Mouse (Mus musculus) frontal cortex, postnatal 25 days (tissue): Measurements from ENCODE around the gene Hist1h2ai.
"Not testable (repeated sequence)": the region's sequence is repeated elsewhere in the genome, so short reads cannot be mapped to it uniquely, and the experiment has no call there.

Experiments
- DNase-seq, 2 experiments: peaks; one replicate each; pipeline ENCODE4 v3.0.0; 2022; ENCODE audit warnings: low spot score in 2 of 2

Gene Hist1h2ai

DNA sequence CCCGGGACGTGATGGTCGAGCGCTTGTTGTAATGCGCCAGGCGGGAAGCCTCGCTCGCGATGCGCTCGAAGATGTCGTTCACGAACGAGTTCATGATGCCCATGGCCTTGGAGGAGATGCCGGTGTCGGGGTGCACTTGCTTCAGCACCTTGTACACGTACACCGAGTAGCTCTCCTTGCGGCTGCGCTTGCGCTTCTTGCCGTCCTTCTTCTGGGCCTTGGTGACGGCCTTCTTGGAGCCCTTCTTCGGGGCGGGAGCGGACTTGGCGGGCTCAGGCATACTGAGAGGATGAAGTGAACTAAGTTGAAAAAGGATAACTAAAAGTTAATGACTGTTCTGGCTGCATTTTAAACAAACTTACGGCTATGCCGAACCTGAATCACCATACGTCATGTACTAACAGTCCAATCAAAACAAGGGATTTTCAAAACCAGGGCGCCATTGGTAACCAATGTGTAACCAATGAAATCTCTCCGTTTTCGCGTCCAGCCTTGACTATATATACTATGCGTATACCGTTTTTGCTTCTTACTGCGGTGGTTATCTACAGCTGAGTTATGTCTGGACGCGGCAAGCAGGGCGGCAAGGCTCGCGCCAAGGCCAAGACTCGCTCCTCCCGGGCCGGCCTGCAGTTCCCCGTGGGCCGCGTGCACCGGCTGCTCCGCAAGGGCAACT is at the start of gene Hist1h2ai, which contains the start of gene Hist1h2bl:
Gene Hist1h2ai, plus strand, starts transcription at position 559 of the 676 bp plus-strand sequence.
Gene Hist1h2bl, minus strand, starts transcription at position 280 of the 676 bp plus-strand sequence.
- peak; percentile 57 to 79 for DNase-seq

DNA sequence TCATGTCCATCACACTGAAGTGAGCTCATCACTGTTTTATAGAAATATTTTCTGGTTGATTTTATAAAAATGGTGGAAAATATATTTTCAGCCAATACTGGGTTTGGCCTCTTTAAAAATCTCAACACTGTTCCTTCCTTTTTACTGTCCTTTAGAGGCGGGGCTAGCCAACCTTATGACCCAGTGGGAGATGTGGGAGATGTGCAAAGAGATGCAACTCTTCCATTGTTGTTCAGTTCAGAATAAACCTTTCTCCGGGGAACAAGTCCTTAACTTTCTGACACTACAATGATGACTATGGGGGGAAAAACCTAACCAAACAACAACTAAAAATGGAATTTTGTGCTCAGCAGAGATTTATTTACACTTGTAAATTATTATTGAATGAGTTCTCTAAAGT is 38.9 kb upstream of the Hist1h2ai start, which contains the start of gene Olfr1360:
Gene Olfr1360, minus strand, starts transcription at position 101 of the 400 bp plus-strand sequence.
- DNase-seq: no peak

DNA sequence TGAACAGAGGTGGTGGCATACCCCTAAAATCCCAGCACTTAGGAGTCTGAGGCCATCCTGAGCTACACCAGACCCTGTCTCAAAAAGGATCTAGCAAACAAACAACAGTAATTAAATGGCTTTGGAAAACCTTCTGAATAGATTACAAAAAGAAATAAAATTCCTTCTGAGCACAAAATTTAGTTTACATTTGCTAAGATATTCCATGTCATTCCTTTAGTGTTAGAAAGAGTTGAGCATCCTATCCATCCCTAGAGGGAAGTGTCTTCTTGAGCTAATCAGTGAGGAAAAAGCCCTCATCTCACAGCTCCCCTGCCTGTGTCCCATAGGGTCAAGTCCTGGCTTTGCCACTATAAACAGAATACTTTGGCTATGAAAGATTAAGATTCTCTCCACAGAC is 18.4 kb upstream of the Hist1h2ai start, which contains the start of gene Olfr1359:
Gene Olfr1359, plus strand, starts transcription at position 301 of the 400 bp plus-strand sequence.
- DNase-seq: no peak

DNA sequence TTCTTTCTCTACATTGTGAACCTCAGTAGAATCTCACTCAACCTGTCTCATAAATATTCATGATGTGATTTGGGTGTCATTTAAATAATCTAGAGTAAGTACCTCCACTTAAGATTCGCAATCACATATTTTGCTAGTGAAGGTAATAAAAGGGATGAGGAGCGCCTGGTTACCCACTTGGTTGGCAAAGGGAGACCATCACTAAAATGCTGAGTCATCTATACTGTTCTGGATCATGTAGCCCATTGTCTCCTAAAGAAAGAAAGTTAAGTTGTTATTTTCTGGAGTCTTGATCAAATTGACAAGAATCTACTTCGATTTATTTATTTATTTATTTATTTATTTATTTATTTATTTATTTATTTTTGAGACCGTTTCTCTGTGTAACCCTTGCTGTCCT is 9.6 kb upstream of the Hist1h2ai start:
- DNase-seq: no peak

DNA sequence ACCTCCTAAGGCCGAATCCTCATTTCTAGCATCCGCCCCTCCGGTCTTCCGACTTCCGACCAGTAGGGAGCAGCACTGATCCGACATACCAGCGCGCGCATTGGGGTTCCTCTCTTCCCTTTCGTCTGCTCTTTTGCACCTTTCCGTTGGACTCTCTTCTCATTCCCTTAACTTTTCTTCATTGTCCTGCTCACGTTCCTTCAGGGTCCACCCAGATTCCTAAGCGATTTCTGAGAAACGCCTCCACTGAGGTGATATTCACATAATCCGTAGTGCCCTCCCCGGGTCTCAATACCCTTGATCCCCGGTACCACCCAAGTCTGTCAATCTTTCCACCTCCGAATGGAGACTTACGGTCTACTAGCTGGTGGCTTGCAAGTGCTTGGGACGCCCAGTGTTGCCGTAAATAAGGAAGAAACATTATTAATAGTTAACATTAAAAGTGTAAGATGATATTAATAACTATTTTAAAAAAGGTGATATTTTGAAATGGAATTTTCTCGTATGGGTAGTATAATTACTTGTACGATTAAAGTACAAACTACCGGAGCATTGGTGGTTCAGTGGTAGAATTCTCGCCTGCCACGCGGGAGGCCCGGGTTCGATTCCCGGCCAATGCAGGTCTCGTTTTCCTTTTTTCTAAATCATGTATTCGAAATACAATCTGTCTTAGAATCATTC is 6.1 kb upstream of the Hist1h2ai start:
- peak; percentile 83 to 86 for DNase-seq

DNA sequence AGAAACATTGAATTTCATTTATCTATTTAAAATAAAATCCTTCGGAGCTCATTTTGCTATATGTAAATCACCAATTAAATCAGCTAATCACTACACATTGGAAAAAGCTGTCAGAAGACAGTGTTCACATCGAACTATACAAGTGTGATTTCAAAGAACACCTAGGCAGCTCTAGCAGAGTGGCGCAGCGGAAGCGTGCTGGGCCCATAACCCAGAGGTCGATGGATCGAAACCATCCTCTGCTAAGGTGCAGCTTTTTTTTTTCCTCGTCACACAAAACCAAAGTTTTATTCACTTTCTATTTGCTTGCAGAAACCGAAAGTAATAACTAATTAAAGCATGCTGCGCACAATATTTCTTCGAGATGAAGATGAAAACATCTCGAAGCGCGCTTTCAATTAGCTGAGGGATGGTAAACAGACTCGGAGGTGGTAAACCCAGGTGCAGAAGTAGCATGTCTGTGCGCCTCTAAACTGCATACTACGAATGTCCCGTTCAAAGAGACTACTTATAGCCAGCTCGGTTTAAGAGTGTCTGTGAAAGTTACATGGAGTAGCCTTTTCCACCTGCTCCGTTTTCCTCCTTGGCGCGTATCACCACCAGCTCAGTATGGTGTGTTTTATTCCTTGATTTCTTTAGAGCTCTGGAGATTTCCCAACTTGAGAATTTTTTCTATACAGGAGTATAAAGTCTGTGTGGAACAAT is 5.2 kb upstream of the Hist1h2ai start:
- DNase-seq: peak; percentile 76 to 88

DNA sequence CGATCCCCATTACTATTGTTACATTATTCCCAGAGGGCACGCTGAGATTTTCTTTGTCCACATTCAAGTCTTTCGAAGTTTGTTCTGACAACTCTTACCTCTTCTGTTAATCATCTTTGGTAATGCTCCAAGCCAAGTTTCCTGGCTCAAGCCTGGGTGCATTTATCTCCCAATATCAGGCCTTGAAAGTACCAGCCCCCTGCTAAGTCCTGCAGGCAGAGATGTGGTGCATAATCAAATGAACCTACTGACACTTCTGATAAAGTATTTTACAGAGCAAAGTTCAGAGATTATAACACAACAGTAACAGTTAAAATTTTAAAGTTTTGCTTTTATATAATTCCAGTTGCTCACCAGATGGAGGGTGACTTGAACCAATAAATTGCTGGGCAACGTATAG is 4.5 kb upstream of the Hist1h2ai start:
- DNase-seq: no peak

DNA sequence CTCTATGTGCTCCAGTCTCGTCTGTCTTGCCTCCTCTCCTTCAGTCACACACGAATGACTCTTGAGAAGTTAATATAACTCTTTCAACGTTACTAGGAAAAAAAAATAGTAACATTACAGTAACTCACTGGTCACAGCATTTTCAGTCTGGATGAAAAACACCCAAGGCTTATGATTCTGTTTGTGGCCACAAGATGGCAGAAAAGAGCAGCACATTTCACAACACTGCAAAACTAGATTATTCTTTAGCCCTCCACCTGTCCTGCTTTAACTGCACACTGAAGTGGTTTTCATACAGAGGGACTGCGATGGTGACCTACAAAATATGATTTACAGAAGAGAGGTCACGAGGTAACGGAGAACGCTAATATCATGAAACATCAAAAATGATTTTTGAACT is 1.5 kb upstream of the Hist1h2ai start:
- peak; percentile 45 for DNase-seq

DNA sequence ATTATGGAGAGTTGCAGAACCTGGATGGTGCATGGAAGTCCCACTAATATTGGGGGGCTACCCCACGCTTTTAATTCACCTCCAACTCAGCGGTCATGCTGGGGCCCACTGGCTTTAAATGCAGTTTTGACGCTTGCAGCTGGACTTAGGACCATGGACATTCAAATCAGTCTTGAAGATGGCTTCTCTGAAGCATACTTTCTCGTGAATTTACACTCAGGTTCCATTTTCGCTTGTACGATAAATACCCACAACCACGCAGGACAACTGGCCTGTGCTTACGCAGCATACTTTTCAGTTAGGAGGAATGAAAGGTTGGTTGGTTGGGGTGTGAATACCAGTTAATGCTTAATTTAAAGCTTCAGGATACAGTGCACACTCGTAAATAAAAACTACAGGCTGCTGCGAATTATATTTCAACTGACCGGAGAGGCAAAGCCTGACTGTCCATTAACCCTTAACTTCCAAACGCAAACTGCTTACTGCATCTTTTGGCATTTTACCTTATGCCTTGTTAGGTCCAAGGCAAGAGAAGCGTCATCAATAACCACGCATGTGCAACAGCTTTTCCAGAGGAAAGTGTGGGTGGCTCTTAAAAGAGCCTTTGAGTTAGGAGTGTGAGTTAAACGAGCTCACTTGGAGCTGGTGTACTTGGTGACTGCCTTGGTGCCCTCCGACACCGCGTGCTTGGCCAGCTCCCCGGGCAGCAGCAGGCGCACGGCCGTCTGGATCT is 925 bp upstream of the Hist1h2ai start:
- no peak for DNase-seq

DNA sequence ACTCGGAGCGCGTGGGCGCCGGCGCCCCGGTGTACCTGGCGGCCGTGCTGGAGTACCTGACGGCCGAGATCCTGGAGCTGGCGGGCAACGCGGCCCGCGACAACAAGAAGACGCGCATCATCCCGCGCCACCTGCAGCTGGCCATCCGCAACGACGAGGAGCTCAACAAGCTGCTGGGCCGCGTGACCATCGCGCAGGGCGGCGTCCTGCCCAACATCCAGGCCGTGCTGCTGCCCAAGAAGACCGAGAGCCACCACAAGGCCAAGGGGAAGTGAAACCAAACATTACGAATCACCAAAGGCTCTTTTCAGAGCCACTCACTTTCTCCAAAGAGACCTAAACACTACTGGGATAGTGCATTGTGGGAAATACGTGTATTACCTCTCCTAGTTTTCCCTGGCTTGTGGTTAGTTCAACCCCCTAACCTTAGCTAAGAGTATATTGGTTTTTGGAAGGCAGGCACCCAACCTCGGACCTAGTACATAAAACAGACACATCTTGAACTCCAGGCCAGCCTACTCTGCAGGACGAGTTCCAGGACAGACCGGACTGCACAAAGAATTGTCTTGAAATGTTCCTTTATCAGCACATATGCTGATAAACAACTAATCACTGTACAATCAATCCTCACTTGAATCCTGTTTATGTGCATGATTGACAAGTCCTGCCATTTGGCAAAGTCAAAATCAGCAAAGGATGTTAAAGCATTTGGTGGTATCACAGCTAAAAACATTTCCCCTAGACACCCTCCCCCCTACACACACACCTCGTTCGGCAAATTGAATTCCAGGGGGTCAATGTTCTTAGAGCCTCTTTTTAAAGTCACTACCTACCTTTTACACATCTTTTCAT is 544 bp downstream of the Hist1h2ai start:
- DNase-seq: peak in 1 of 2 experiments; percentile 8

DNA sequence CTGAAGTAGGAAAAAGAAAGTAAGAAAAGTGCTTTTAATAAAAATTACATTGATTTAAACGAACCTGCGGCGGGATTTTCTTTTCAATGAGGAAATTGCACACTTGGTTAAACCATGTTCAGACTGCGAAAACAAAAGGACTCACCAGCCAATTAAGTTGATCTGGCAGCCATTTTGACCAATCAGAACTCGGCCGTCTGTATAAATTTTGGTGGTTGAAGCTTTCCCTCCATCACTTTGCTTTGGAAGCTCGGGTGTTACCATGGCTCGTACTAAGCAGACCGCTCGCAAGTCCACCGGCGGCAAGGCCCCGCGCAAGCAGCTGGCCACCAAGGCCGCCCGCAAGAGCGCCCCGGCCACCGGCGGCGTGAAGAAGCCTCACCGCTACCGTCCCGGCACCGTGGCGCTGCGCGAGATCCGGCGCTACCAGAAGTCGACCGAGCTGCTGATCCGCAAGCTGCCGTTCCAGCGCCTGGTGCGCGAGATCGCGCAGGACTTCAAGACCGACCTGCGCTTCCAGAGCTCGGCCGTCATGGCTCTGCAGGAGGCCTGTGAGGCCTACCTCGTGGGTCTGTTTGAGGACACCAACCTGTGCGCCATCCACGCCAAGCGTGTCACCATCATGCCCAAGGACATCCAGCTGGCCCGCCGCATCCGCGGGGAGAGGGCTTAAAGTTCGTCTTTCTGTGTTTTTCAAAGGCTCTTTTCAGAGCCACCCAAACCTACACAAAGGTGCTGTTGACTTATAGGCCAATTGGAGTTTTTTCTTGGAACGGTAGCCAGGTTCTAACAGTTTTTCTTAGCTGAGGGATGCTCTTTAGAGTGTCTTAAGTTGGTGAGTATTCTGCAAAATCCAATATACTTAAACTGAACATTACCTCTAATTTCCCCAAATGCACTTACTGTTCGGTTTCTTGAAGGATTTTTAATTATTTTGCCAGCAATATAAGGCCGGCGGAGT is 1.5 kb downstream of the Hist1h2ai start, which contains the start of gene Hist1h3h:
Gene Hist1h3h, plus strand, starts transcription at position 263 of the 961 bp plus-strand sequence.
- DNase-seq: peak; percentile 80 to 87

DNA sequence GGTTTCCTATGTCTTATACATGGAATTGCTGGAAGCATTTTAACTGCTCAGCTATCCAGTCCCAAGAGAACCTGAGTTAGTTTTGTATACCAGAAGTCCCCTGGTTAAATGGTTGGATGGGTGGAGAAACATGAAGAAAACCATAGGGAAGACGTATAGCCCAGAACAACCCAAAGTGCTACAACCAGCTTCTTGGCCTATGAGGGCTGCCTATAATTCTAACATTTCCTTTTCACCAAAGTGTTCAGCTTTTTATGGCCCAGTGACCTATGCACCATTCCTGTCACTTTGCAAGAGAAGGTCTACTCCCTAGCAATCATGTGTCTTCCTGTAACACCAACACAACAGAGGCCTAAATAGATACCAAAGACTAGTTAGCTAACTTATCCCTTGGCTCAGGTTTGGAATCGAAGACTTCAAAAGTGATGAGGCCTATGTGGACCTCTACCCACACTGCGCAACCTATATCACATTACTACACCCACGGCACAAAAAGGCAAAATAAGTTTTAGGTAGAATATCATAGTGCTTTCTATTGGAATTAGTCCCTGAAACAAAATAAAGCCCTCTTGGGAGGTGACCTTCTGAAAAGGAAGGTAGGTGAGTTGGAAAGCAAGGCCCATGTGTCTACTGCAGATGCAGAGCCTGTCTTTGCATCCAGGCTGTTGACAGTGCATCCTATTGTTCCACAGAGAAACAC is 2.3 kb downstream of the Hist1h2ai start:
- no peak for DNase-seq

DNA sequence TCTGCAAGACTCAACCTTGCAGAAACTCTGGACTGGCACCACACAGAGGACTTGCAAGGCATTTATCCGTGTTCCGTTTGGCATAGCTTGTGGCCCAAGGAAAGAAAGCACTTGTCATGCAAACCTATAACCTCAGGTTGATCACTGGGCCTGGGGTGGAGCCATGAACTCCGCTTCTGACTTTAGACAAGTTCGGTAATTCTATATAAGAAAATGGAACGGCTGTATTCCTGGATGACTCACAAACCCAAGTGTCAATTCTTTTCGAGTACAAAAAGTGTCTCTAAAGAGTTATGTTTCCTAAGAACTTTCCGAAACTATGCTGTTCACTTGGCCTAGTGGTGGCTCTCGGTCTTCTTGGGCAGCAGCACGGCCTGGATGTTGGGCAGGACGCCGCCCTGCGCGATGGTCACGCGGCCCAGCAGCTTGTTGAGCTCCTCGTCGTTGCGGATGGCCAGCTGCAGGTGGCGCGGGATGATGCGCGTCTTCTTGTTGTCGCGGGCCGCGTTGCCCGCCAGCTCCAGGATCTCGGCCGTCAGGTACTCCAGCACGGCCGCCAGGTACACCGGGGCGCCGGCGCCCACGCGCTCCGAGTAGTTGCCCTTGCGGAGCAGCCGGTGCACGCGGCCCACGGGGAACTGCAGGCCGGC is 5.0 kb downstream of the Hist1h2ai start:
- DNase-seq: not testable (repeated sequence)

DNA sequence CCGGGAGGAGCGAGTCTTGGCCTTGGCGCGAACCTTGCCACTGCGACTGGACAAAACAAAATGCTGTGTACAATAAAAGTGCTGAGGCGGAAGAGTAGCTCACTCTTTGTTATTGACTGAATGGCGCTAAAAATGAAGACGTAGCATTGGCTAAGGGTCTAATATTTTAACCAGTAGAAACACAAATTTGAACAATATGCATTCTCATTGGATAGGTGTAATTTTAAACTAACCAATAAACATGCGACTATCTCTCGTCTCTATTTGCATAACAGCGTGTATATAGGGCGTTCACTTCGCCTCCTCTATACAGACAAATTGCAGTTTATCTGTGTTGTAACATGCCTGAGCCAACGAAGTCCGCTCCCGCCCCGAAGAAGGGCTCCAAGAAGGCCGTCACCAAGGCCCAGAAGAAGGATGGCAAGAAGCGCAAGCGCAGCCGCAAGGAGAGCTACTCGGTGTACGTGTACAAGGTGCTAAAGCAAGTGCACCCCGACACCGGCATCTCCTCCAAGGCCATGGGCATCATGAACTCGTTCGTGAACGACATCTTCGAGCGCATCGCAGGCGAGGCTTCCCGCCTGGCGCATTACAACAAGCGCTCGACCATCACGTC is 5.6 kb downstream of the Hist1h2ai start, which contains the start of gene Hist1h2bm:
Gene Hist1h2bm, plus strand, starts transcription at position 288 of the 616 bp plus-strand sequence.
- DNase-seq: peak; percentile 37 to 58

DNA sequence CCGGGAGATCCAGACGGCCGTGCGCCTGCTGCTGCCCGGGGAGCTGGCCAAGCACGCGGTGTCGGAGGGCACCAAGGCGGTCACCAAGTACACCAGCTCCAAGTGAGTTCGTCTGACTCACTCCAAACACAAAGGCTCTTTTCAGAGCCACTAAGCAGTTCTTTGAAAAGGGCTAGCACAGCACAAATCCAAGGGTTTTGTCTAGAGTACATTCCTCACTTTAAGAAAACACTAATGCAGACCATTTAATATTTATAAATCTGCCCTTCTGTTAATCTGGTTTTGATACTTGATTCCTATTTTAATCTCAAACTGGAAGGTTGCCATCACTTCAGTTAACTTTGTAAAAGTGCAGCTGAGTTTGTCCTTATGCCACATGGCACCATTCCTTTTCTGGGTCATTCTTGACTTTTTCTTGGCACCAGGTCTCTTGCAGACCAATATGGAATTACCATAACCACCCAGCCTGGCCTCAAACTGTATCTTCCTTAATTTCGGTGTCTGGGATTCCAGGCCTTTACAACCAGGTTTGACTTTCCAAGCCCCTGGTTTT is 6.2 kb downstream of the Hist1h2ai start:
- no peak for DNase-seq

DNA sequence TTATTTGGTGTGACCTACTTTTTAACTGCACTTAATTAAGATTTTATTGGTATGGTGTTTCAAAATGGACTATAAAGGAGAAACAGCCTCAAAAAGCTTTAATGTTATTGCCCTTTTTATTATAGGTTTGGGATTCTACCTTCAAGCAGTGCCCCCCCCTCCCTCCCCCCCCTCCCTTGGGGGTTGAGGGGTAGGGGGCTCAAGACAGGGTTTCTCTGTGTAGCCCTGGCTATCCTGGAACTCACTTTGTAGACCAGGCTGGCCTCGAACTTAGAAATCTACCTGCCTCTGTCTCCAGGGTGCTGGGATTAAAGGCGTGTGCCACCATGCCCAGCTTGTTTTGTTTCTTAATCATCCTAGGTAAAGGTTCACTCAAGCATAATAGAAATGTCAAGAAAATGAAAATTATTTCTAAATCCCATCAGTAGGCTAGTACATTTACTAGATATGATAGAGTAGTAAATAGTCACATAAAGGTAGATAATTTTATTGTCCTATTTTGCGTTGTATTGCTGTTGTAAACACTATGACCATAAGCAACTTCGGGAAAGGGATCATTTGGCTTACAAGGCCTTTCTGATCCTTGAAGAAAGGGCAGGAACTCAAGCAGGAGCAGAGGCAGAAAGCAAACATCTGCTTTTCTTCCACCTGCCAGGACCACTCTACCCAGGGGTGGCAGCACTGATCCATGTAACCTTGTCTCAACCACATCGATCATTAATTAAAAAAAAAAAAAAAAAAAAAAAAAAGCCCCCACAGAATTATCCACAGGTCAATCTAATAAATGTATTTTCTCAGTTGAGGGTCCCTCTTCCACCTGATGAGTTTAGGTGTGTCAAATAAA is 7.0 kb downstream of the Hist1h2ai start:
- no peak for DNase-seq
